Mouse (Mus musculus) adrenal gland, postnatal 14 days (tissue): ENCODE results near the gene Bag5. TPM values are rescaled to one million over a fixed set of nuclear protein-coding genes. Genes with fewer than 3 reads are reported as not detected.

Source experiments
- total RNA-seq: library from RNA; stranded (reverse); gene quantifications from 2 replicates; pipeline ENCODE4 v1.2.3, GENCODE M21; 2021

Bag5 gene
- total RNA-seq, 1 experiment from 2014 or later: 32.5 TPM

Other genes with a start within 250 kb of the Bag5 start
- 0.60 TPM in 1 of 2 replicates, not detected in the other for gene Gm266, start 227.4 kb downstream of the Bag5 start, total RNA-seq
- gene Eif5, start 175.2 kb downstream of the Bag5 start, total RNA-seq: 334 and 370 TPM in 2 replicates
- gene Mark3, start 138.7 kb downstream of the Bag5 start, total RNA-seq: 98.3 and 98.5 TPM in 2 replicates
- gene Ckb, start 40.9 kb downstream of the Bag5 start, total RNA-seq: 62.6 and 83.5 TPM in 2 replicates
- gene Trmt61a, start 35.2 kb downstream of the Bag5 start, total RNA-seq: 14.2 and 15.5 TPM in 2 replicates
- gene Apopt1, start within 50 bp of the Bag5 start, total RNA-seq: 72.5 and 73.3 TPM in 2 replicates
- gene Klc1, start 45.6 kb upstream of the Bag5 start, total RNA-seq: 99.9 and 115 TPM in 2 replicates
- 18.6 and 20.8 TPM in 2 replicates for gene Xrcc3, start 100.6 kb upstream of the Bag5 start, total RNA-seq
- gene Zfyve21, start 100.9 kb upstream of the Bag5 start, total RNA-seq: 91.0 and 96.9 TPM in 2 replicates
- gene Ppp1r13b, start 194.9 kb upstream of the Bag5 start, total RNA-seq: 17.5 and 22.0 TPM in 2 replicates